Mouse (Mus musculus) skeletal muscle tissue, postnatal 0 days (tissue): ENCODE measurements around the gene Mcm7. TPM values are rescaled to one million over a fixed set of nuclear protein-coding genes. Genes with fewer than 3 reads are reported as not detected.

Experiments
- microRNA counts: library from miRNA; unstranded; fragments of <30 nt; microRNA quantifications from one replicate; lab custom pipeline; 2015
- microRNA-seq, 2 experiments: library from miRNA; unstranded; fragments of <30 nt; microRNA quantifications; one replicate each; pipeline ENCODE4; 2016
- polyA plus RNA-seq: library from polyadenylated mRNA; unstranded; fragments of >200 nt; fragmentation: Nextera tagmentation; extraction: Ambion mirVana; gene quantifications from 2 replicates; pipeline ENCODE4 v1.2.1, GENCODE M21; 2015

Gene Mcm7
- 32.0 and 36.3 TPM in 2 replicates for polyA plus RNA-seq

DNA sequence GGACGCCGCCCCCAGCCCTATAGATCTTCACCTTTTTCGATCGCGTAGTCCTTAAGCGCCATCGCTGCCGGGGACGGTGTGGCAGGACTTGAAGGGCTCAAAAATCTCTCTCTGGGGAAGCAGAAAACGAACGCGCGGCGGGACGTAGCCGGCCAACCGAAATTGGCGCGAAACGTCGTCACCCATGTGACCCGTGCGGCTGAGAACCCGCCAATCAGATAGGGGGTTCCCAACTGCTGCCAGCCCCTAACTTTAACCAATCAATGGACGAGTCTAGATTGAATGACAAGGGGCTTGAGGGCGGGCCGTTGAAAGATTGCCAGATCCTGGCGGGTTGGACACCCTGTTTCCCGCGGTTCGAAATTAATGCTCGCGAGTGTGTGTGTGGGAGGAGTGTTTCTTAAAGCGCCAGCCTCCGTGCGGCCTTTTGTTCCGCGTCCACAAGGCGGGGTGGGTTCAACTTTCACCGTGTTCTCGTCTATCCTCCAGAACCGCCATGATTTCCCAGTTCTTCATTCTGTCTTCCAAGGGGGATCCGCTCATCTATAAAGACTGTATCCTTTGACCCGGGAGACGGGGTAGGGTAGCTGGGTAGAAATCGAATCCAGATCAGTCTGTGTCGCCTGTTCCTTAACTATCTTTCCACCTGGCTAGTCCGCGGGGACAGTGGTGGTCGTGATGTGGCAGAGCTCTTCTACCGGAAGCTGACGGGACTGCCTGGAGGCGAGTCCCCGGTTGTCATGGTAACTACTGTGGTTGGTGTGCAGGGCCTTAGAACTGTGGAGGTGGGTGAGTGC lies at the start of gene Mcm7, which contains the start of gene Ap4m1:
Gene Mcm7 (minus strand): TSS at position 728 of the 797 bp plus-strand sequence.
Gene Ap4m1 (plus strand): TSS at position 308 of the 797 bp plus-strand sequence.

DNA sequence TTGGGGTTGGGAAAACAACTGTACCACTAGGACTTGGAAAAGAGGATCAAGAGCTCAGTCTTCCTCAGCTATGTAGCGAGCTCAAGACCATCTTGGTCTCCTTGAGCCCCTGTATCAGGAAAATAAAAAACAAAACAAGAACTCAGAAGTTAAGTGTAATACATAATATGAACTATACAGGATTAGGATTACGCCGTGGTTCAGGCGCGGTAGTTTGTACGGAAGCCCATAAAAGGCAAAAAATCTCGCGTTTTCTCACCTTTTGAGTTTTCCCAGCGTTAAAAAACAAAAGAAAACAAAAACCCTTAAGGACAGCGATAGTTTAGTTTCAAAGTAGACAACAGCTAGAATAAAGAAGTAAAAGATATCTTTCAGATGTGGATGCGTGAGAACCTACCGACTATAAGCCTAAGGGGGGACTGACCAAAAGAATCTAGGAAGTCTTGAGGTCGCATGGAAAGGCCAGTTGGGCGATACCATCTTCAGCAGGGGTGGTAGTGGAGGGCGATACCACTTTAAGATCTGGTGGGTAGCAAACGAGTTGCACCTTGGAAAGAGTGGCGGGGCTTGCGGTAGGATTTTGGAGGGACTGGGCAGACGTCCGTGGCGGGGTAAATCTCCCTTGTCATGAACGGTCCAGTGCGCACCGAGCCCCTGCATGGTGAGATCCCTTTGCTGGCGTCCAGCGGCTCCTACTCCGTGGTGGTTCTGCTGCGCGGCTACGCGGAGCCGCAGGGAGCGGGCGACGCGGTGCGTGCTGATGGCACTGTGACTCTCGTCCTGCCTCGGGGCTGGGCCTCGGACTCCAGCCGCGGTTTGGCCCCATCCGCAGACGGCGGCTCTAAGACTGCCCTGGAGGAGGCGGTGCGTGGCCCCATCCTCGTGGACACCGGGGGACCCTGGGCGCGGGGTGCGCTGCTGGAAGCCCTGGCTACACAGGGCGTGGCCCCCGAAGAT lies 21.8 kb upstream of the Mcm7 start, which contains the start of gene Mblac1:
Gene Mblac1 (plus strand): TSS at position 544 of the 957 bp plus-strand sequence.

DNA sequence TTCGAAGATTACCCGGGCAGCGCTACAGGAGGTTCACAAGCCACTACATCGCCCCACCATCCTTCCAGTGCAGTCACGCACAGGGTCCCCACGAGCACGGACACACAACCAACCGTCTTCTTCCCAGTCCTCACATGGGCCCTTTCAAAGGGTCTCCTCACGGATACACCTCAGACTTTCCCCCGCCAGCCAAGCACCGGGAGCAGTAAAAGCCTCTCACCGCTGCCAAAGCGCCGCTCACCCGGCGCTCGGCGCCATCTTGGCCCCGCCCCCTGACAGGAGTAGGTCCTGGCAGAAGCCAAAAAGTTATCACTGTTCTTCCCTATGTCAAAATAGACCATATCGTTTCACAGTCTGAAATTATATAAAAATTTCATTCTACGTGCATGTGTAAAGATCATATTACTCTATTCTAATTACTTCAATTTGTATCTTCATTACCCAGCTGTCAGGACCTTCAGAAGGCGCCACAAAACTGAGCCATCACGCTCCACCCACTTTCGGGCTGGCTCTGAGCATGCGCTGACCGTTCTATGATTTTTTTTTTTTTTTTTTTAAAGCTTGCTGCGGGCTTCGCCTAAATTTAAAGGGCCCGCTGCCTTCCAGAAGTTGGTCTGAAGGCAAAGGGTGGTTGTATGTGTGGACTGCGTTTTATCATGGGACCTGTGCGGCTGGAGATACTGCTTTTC lies 14.9 kb upstream of the Mcm7 start, which contains the start of the genes Taf6 and Cnpy4:
Gene Taf6 (minus strand): TSS at position 502 of the 689 bp plus-strand sequence.
Gene Cnpy4 (plus strand): TSS at position 536 of the 689 bp plus-strand sequence.

DNA sequence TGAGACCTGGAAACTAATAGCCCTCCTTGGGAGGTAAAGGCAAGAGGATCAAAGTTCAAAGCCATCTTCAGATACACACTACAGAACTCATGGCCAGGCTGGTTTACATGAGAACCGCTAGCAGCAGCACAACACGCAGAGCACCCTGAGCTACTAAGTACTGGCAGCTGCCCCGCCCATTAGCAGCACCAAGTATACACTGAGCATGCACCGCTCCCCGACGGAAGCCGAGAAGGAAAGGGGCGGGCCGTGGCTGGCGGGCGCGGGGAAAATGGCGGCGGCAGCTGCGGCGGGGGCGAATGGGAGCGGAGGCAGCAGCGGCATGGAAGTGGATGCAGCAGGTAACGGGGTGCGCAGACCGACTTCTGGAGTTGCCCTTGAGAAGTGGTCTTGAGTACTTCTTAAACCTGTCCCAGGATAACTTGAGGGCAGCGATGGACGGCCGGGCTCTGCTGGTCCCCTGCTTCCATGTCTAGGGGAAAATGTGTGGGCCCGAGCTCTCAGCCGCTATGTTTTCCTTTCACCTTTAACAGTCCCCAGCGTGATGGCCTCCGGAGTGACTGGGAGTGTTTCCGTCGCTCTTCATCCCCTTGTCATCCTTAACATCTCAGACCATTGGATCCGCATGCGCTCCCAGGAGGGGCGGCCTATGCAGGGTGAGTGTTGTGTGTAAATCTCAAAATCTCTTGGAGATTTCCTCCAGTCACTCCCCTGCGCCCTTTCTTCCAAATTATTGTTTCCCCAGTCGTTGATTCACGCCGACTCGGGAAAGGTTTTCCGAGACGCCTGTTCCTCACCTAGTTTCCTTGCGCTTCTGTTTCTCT lies 11.2 kb downstream of the Mcm7 start, which contains the start of gene Cops6:
Gene Cops6 (plus strand): TSS at position 230 of the 824 bp plus-strand sequence.

DNA sequence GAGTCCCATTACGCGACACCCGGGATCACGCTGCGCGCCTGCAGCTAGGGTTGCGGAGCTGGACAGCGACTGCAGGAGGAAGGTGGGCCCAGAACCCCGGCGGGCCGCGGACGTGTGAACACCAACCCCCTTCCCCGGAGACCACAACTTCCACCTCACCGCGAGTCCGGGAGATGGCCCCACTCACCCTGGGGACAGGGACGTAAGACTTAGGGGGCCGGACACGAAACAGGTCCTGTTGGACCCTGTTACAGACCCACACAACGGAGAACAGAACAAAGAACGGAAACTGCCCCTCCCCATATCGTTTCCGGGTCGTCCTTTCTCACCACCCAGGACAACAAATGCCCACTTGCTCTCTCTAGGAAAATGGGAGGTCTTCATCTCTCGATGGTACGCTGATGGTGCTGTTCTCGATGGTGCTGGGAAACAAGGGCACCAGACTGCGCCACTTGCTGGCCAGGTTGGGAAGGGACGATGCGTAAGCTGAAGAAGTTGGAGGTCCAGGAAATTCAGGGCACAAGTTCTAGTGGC lies 16.7 kb downstream of the Mcm7 start, which contains the start of gene Zfp113:
Gene Zfp113 (minus strand): TSS at position 302 of the 534 bp plus-strand sequence.

DNA sequence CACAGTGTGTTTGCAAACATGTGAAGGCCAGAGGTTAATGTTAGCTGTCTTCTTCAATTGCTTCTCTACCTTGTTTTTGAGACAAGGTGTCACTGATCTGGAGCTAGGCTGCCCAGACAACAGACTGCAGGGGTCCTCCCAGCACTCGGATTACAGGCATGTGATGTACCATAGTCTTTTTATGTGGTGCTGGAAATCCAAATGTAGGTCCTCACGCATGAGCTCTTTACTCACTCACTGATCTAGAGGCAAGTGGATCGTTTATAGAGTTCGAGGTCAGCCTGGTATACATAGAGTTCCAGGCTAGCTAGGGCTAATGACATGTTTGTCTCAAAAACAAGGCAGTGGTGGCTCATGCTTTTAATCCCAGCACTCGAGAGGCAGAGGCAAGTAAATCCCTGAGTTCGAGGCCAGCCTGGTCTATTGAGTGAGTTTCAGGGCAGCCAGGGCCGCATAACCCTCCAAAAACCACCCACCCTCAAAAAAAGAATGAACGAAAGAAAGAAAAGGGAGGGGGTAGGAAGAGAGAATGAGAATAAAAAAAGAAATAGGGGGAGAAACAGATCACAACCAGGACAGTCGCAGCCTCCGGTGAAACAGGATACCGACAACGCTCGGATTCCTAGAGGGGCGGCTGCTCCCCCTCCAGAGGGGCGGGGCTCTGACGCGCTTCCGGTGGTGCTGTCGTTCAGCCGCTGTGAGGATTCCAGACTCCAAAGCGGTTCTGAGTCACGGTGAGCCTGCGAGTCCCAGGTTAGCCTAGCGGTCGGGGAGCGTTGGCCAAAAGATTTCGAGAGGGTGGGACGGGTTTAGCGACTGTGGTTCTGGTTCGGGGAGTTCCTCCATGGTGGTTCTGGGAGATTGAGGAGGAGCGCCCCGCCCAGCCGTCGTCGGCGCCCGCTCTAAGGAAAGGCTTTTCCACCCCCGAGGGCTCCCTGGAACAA lies 55.7 kb downstream of the Mcm7 start, which contains the start of gene Zscan21:
Gene Zscan21 (plus strand): TSS at position 649 of the 944 bp plus-strand sequence.

MicroRNAs encoded within 50 kb of the gene (microRNA counts, 519-probe panel; counts per million panel counts)
- microRNA mmu-miR-106b (lab: Ali Mortazavi, UCI) (3,693 counts per million, percentile 77 among the panel's probes with 10 or more counts), microRNA mmu-miR-25 (lab: Ali Mortazavi, UCI) (5,917 counts per million, percentile 91 among the panel's probes with 10 or more counts), microRNA mmu-miR-93 (lab: Ali Mortazavi, UCI) (3,693 counts per million, percentile 77 among the panel's probes with 10 or more counts)

Small RNA genes lying within 50 kb of the gene (microRNA-seq; reads per million reads assigned to microRNA genes)
- gene Mir106b (758 to 966 reads per million in 2 experiments), gene Mir25 (299 to 314 reads per million in 2 experiments), gene Mir93 (819 to 862 reads per million in 2 experiments)

Other genes starting within 250 kb of the Mcm7 start
- 2.6 and 2.8 TPM in 2 replicates for gene Gjc3, start 209.3 kb downstream of the Mcm7 start, polyA plus RNA-seq
- gene Azgp1, start 190.9 kb downstream of the Mcm7 start, polyA plus RNA-seq, result 0.11 and 0.55 TPM in 2 replicates
- not detected in 2 replicates for gene Smok3a, start 151.2 kb downstream of the Mcm7 start, polyA plus RNA-seq
- gene Smok3b, start 151.0 kb downstream of the Mcm7 start, polyA plus RNA-seq, result not detected in 2 replicates
- gene Smok3c, start 119.2 kb downstream of the Mcm7 start, polyA plus RNA-seq, result not detected in 2 replicates
- 5.0 and 5.2 TPM in 2 replicates for gene Zkscan1, start 87.3 kb downstream of the Mcm7 start, polyA plus RNA-seq
- gene Zscan21, start 55.5 kb downstream of the Mcm7 start, polyA plus RNA-seq, result 21.8 and 23.8 TPM in 2 replicates
- gene Zfp113, start 16.7 kb downstream of the Mcm7 start, polyA plus RNA-seq, result 7.8 and 9.0 TPM in 2 replicates
- gene Cops6, start 11.4 kb downstream of the Mcm7 start, polyA plus RNA-seq, result 227 and 247 TPM in 2 replicates
- gene Ap4m1, start 420 bp downstream of the Mcm7 start, polyA plus RNA-seq, result 9.2 and 9.3 TPM in 2 replicates
- gene Taf6, start 15.0 kb upstream of the Mcm7 start, polyA plus RNA-seq, result 33.2 and 37.7 TPM in 2 replicates
- 17.2 and 20.2 TPM in 2 replicates for gene Cnpy4, start 15.1 kb upstream of the Mcm7 start, polyA plus RNA-seq
- 7.0 and 7.1 TPM in 2 replicates for gene Mblac1, start 21.9 kb upstream of the Mcm7 start, polyA plus RNA-seq
- gene Nxpe5, start 53.5 kb upstream of the Mcm7 start, polyA plus RNA-seq, result 0.97 and 1.1 TPM in 2 replicates
- gene Lamtor4, start 83.1 kb upstream of the Mcm7 start, polyA plus RNA-seq, result 71.2 and 72.6 TPM in 2 replicates
- gene BC037034, start 91.6 kb upstream of the Mcm7 start, polyA plus RNA-seq, result 1.3 and 2.8 TPM in 2 replicates
- 0.68 and 1.4 TPM in 2 replicates for gene Gal3st4, start 100.4 kb upstream of the Mcm7 start, polyA plus RNA-seq
- 0.09 and 0.15 TPM in 2 replicates for gene Gm43720, start 107.5 kb upstream of the Mcm7 start, polyA plus RNA-seq
- gene Gpc2, start 107.6 kb upstream of the Mcm7 start, polyA plus RNA-seq, result 1.5 and 2.3 TPM in 2 replicates
- gene Stag3, start 107.8 kb upstream of the Mcm7 start, polyA plus RNA-seq, result 0.91 and 1.3 TPM in 2 replicates
- not detected in 2 replicates for gene Pvrig, start 169.5 kb upstream of the Mcm7 start, polyA plus RNA-seq